Mouse (Mus musculus) liver, embryonic 14.5 days (tissue): Measurements from ENCODE around the gene Slc46a3. TPM values are rescaled to one million over a fixed set of nuclear protein-coding genes. Genes with fewer than 3 reads are reported as not detected.
A peak's percentile ranks its signal among the peaks of the same experiment; 100 is the strongest.

Source experiments
- ATAC-seq: fragments of 200-750 bp; cut with Nextera tagmentation; 2 replicates; pipeline ENCODE4 v1.8.0; 2017; ENCODE audit warnings: moderate number of reproducible peaks, mild to moderate bottlenecking, moderate library complexity; ENCODE audit not compliant: insufficient read depth
- DNase-seq, 3 experiments: peaks; one replicate each; pipeline ENCODE4 v3.0.0-alpha.2; 2012 to 2013; ENCODE audit warnings: low read depth in 3 of 3, low spot score in 3 of 3
- H3K27ac ChIP-seq: fragments of 300-500 bp; sonication (generic); 2 replicates; pipeline ENCODE4 v1.5.1; 2014; ENCODE audit warnings: moderate library complexity, mild to moderate bottlenecking, control low read depth, inconsistent platforms
- H3K27me3 ChIP-seq: fragments of 300-500 bp; sonication (generic); 2 replicates; pipeline ENCODE4 v1.6.1; 2014; ENCODE audit warnings: mild to moderate bottlenecking, low read length, moderate library complexity; ENCODE audit not compliant: control insufficient read depth, insufficient read depth
- H3K36me3 ChIP-seq: fragments of 300-500 bp; sonication (generic); replicated peaks from 2 replicates; pipeline ENCODE4 v1.6.1; 2014; ENCODE audit warnings: low read depth; ENCODE audit not compliant: control insufficient read depth, insufficient read depth
- H3K4me1 ChIP-seq, 2 experiments: fragments of 200-500 bp in 1 of 2; fragments of 300-500 bp in 1 of 2; sonication (generic) in 1 of 2; replicated peaks; 2 replicates each; pipeline ENCODE4 v1.6.1; 2012 to 2014; ENCODE audit warnings: antibody characterized with exemption in 1 of 2, inconsistent platforms in 1 of 2, low read length in 1 of 2; ENCODE audit not compliant: control insufficient read depth in 2 of 2, insufficient read depth in 2 of 2
- H3K4me2 ChIP-seq: fragments of 300-500 bp; sonication (generic); 2 replicates; pipeline ENCODE4 v1.6.1; 2014; ENCODE audit warnings: low read depth, mild to moderate bottlenecking, control low read depth, moderate library complexity
- H3K4me3 ChIP-seq, 2 experiments: fragments of 200-500 bp in 1 of 2; fragments of 300-500 bp in 1 of 2; sonication (generic) in 1 of 2; 2 replicates each; pipeline ENCODE4 v1.5.1; 2012 to 2014; ENCODE audit warnings: low read depth in 2 of 2, low read length in 2 of 2, mild to moderate bottlenecking in 2 of 2, control low read depth in 1 of 2, inconsistent platforms in 1 of 2, moderate library complexity in 1 of 2; ENCODE audit not compliant: insufficient read depth in 1 of 2
- H3K9ac ChIP-seq: fragments of 300-500 bp; sonication (generic); replicated peaks from 2 replicates; pipeline ENCODE4 v1.6.1; 2014; ENCODE audit warnings: mild to moderate bottlenecking, control low read depth, moderate library complexity
- H3K9me3 ChIP-seq: fragments of 300-500 bp; sonication (generic); 2 replicates; pipeline ENCODE4 v1.6.1; 2016; ENCODE audit warnings: low read length, mixed read lengths; ENCODE audit not compliant: control insufficient read depth
- CTCF ChIP-seq: IDR thresholded peaks from 2 replicates; pipeline ENCODE4 v1.5.1; 2016; ENCODE audit warnings: antibody characterized with exemption, low read depth, control low read depth
- EP300 ChIP-seq: IDR thresholded peaks from 2 replicates; pipeline ENCODE4 v1.6.1; 2016; ENCODE audit warnings: antibody characterized with exemption, low read depth
- WGBS: fragments of 180-500 bp; shearing (Covaris S2); extraction: QIAGEN DNeasy Blood & Tissue Kit; methylation state at CpG from one replicate; pipeline ENCODE4 v1.1.7; 2014; ENCODE audit not compliant: insufficient replicate concordance; 5-methylcytosine and 5-hydroxymethylcytosine counted together
- polyA plus RNA-seq, 2 experiments: library from polyadenylated mRNA; depleted of rRNA in 1 of 2; stranded (reverse) in 1 of 2; unstranded in 1 of 2; fragments of >200 nt; fragmentation: Nextera tagmentation in 1 of 2; extraction: Ambion mirVana in 1 of 2; gene quantifications; 2 replicates each; pipeline versions ENCODE4 v1.2.1 to v1.2.3; 2012 to 2014

Slc46a3 gene
- polyA plus RNA-seq, 2 experiments = 16.1 to 17.6 TPM

- H3K4me3 ChIP-seq = no peak overlapping the region
- DNase-seq = no peak
- WGBS = 81% methylated on average over 18 of the region's 18 CpGs
- H3K9me3 ChIP-seq = no peaks in the 10 kb centered on the region
- H3K27me3 ChIP-seq = no peaks in the 10 kb centered on the region
- H3K4me2 ChIP-seq = no peak overlapping the region
- no peak for ATAC-seq
- peaks cover 58% of the 10 kb centered on the region for H3K36me3 ChIP-seq
- H3K9ac ChIP-seq = no peak overlapping the region
- H3K4me1 ChIP-seq = peaks cover 0 to 5% of the 10 kb centered on the region in 2 experiments; a peak in 1 of 4 replicates
- TF ChIP-seq EP300 = no peak
- no peak for TF ChIP-seq CTCF
- no peak overlapping the region for H3K27ac ChIP-seq
These were observed 20.0 kb downstream of the Slc46a3 start for GRCm38 (mm10) chr5:147874491-147875065.

- Histone ChIP-seq H3K4me3 (no peak overlapping the region), H3K36me3 (peaks cover 51% of the 10 kb centered on the region), H3K27me3 (no peaks in the 10 kb centered on the region), H3K4me2 (no peak overlapping the region), H3K9ac (no peak overlapping the region), H3K9me3 (no peaks in the 10 kb centered on the region), H3K4me1 (peaks cover 0 to 5% of the 10 kb centered on the region in 2 experiments; a peak in 1 of 4 replicates), H3K27ac (no peak overlapping the region)
- WGBS = 57% methylated on average over 15 of the region's 15 CpGs
- no peak for ATAC-seq
- no peak for TF ChIP-seq EP300
- TF ChIP-seq CTCF = no peak
- no peak for DNase-seq
These were observed 23.4 kb downstream of the Slc46a3 start for GRCm38 (mm10) chr5:147871091-147871820.

- ATAC-seq = no peak
- 44% methylated on average over 1 of the region's 1 CpGs for WGBS
- no peak for DNase-seq
These were observed 24.3 kb downstream of the Slc46a3 start for GRCm38 (mm10) chr5:147870296-147870695.

GRCm38 (mm10) chr5:147869568-147869967 lies 25.0 kb downstream of the Slc46a3 start:
- Histone ChIP-seq H3K4me2 (no peak overlapping the region), H3K4me1 (peaks cover 0 to 5% of the 10 kb centered on the region in 2 experiments; a peak in 1 of 4 replicates), H3K27me3 (no peaks in the 10 kb centered on the region), H3K9ac (no peak overlapping the region), H3K4me3 (no peak overlapping the region), H3K36me3 (peaks cover 41% of the 10 kb centered on the region), H3K27ac (no peak overlapping the region), H3K9me3 (no peaks in the 10 kb centered on the region)
- TF ChIP-seq EP300 (no peak), CTCF (peak; percentile 27; the same call in 1 of the 2 replicates)
- ATAC-seq = no peak
- DNase-seq = no peak
- WGBS = 71% methylated on average over 6 of the region's 6 CpGs

More at GRCm38 (mm10) chr5:147870296-147870695, 24.3 kb downstream of the Slc46a3 start:
- Histone ChIP-seq H3K27me3 (no peaks in the 10 kb centered on the region), H3K4me2 (no peak overlapping the region), H3K4me1 (peaks cover 0 to 5% of the 10 kb centered on the region in 2 experiments; a peak in 1 of 4 replicates), H3K9ac (no peak overlapping the region), H3K36me3 (peaks cover 42% of the 10 kb centered on the region), H3K27ac (no peak overlapping the region), H3K4me3 (no peak overlapping the region), H3K9me3 (no peaks in the 10 kb centered on the region)
- TF ChIP-seq EP300 (no peak), CTCF (no peak)

GRCm38 (mm10) chr5:147868674-147869073 lies 25.9 kb downstream of the Slc46a3 start:
- TF ChIP-seq CTCF (peak; percentile 32; the same call in 1 of the 2 replicates), EP300 (no peak)
- H3K4me1 ChIP-seq = peaks cover 0 to 2% of the 10 kb centered on the region in 2 experiments; a peak in 1 of 4 replicates
- 68% methylated on average over 4 of the region's 4 CpGs for WGBS
- ATAC-seq (no peak), DNase-seq (no peak)
- no peak overlapping the region for H3K4me2 ChIP-seq
- no peaks in the 10 kb centered on the region for H3K27me3 ChIP-seq
- H3K27ac ChIP-seq = no peak overlapping the region
- H3K36me3 ChIP-seq = peaks cover 39% of the 10 kb centered on the region
- no peaks in the 10 kb centered on the region for H3K9me3 ChIP-seq
- H3K9ac ChIP-seq = no peak overlapping the region
- no peak overlapping the region for H3K4me3 ChIP-seq
